Mouse (Mus musculus) erythroblast, adult 5-6 weeks (primary cell): ENCODE data around the gene Tsen34. TPM values are rescaled to one million over a fixed set of nuclear protein-coding genes. Genes with fewer than 3 reads are reported as not detected.
A peak's percentile ranks its signal among the peaks of the same experiment; 100 is the strongest.
"Not testable (repeated sequence)": the region's sequence is repeated elsewhere in the genome, so short reads cannot be mapped to it uniquely, and the experiment has no call there.

Experiments
- ATAC-seq: replicated peaks from 2 replicates; pipeline ENCODE4 v1.8.0; 2016; ENCODE audit warnings: moderate number of reproducible peaks, mild to moderate bottlenecking, moderate TSS enrichment, inconsistent platforms; ENCODE audit not compliant: poor library complexity, low FRiP score, severe bottlenecking
- total RNA-seq, 2 experiments: library from RNA; stranded (forward) in 1 of 2; stranded (reverse) in 1 of 2; fragments of 150-400 nt in 1 of 2; fragments of 200-764, 138-1000 nt in 1 of 2; gene quantifications; 2 replicates each; pipeline versions ENCODE4 v1.2.3 to v1.2.4; 2015 to 2017; ENCODE audit warnings: low replicate concordance in 2 of 2

Gene Tsen34
- total RNA-seq, 2 experiments from 2014 or later: 1.2 to 3.2 TPM

DNA sequence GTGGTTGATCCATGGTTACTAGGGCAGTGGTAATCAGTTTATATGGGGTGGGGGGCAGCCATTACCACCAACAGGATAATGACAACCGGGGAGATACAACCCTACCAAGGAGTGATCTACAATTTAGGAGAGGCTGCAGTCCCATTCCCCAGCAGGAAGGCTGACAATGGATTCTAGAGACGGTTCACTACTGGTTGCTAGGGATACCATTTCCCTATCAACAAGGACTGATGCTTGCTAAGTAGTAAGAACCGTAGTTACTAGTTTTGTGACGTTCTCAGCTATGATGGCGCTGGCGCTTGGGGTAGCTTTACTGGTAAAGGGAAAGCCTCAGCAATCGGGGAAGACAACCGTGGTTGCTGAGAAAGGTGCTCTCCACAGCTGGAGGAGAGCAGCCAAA lies 8.0 kb upstream of the Tsen34 start:
- ATAC-seq: no peak

- no peak for ATAC-seq
Measured at GRCm38 (mm10) chr7:3685400-3686187, 7.1 kb upstream of the Tsen34 start.

GRCm38 (mm10) chr7:3691919-3692318 lies 744 bp upstream of the Tsen34 start:
- ATAC-seq: no peak

DNA sequence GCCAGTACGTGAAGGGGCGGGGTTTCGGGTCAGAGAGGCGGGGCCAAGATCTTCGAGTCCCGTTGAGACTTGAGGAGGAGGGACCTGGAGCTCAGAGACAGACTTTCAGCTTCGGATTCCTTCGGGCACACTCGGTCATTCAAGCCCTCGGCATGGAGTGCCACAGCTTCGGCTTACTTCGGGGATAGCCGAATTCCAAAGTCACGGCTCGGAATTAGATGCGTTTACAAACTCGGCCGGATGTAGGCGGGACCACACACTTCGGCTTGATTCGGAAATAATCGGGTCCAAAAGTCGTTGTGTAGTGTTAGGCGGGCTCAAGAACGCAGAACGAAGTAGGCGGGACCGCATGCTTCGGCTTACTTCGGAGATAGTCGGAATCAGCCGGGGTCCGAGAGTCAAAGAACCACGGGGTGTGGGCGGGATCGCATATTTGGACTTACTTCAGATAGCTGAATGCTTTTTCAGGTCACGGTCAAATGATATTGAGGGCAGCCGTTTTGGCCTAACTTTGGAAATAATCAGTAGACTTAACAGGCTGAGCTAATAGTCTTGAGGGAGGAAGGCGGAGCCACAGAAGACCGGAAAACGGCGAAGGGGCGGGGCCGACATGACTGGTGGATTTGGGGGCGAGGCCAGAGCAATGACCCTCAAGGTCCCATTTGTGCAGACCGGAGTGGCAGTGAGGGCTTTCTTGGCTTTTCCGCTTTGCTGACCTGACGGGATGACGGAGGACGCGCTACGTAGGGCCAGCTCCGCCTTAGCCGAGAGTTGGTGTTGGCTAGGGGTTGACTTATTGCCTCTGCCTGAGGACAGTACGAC lies 535 bp downstream of the Tsen34 start, which contains the start of gene Mboat7:
TSS of gene Mboat7 (minus strand) at position 537 of the 822 bp plus-strand sequence.
- peak; percentile 90 for ATAC-seq

DNA sequence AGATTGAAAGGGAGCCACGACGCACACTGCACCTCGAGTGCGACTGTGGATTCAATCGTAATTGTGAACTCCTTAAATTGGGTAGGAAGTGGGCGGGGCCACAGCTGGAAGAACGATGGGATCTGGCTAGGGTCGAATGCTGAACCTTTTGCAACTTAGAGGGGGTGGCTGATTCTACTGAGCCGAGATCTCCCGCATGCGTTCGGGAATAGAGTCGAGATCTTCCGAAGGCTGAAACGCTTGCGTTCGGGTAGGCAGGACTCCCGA lies 1.1 kb downstream of the Tsen34 start:
- ATAC-seq: no peak

DNA sequence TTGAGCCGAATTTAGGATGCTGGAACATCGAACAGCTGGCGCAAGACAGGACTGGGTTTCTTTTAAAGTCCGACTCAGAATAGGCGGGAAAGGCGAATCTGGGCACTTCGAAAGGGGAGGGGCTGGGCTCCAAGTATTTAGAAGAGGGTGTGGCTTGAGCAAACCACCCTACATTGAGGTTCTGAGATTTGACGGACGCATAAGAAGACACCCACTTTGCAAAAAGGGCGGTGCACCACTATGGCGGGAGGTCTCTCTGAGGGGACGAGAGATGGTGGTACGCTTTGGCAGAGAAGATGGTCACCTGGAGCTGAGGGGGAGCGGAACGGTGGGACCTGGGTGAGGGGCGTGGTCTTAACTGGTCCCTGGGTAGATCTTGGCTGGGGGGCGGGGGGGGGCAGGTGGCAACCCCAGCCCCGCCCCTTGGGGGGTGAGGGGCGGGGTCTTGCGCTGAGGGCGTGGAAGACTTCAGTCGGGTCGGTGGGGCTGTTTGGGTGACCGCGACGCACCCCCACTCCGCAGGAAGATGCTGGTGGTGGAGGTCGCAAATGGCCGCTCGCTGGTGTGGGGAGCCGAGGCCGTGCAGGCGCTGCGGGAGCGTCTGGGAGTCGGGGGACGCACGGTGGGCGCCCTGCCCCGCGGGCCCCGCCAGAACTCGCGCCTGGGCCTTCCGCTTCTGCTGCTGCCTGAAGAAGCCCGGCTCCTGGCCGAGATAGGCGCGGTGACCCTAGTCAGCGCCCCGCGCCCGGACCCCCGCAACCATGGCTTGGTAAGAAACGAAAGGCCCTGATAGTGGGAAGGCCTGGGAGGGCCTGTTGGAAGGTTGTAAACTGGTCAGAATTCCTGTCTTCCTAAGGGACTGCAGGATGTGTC lies 1.6 kb downstream of the Tsen34 start:
- no peak for ATAC-seq

- ATAC-seq: not testable (repeated sequence)
Measured at GRCm38 (mm10) chr7:3694949-3695305, 2.3 kb downstream of the Tsen34 start.

DNA sequence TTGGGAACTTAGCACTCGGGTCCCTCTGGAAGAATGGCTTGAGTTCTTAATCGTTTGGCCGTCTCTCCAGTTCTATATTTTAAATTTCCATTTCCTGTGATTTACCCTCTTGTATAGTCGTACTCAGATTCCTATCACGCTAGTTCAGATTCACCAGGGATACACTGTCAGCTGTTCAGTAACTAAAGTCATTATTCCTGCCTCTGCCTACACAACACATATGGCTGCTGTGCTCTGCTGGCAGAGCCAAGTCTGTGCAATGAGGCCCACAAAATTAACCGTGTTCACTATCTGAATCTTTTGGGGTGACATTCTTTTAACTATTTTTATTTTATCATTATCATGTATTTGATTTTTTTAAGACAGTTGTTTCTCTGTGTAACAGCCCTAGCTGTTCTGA lies 5.8 kb downstream of the Tsen34 start:
- ATAC-seq: no peak

GRCm38 (mm10) chr7:3703148-3703878 lies 10.7 kb downstream of the Tsen34 start:
- ATAC-seq: peak; percentile 17

DNA sequence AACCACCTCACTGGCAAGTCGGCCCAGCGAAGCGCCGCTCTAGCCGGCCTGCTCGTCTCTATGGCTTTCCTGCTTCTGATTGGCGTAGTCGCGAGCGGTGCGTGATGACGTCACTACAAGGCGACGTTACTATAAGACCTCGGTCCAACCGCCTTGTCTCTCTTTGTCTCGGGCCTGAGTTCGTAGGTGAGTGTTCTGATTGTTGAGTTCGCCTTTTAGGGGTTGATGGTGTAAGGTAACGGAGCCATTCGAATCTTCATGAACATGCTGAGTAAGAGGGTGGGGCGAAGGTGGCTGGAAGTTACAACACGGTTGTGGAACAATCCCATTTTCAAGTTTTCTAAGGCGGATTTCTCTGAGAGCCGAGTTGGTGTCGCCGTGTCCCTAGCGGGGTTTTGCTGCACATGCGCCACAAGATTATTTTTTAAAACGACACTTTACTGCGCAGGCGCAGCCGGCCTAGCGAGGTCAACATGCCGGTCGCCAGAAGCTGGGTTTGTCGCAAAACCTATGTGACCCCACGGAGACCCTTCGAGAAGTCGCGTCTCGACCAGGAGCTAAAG lies 11.3 kb downstream of the Tsen34 start, which contains the start of gene Rps9:
TSS of gene Rps9 (plus strand) at position 115 of the 563 bp plus-strand sequence.
- peak; percentile 96 for ATAC-seq

GRCm38 (mm10) chr7:3704475-3704874 lies 11.8 kb downstream of the Tsen34 start:
- peak; percentile 67 for ATAC-seq

DNA sequence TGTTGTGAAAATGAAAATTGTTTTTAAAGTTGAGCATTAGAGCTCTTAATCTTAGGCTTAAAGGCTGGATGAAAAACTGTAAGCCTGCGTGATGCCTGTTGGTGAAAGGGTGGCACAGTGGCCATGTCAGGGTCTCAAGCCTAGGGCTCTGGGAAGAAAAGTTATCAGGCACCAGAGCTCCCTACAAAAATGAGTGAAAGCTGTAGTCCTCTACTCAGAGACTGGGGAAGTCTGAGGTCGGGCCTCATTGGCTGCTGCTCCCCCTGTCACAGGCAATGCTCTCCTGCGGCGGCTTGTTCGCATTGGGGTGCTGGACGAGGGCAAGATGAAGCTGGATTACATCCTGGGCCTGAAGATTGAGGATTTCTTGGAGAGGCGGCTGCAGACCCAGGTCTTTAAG lies 12.8 kb downstream of the Tsen34 start:
- ATAC-seq: not testable (repeated sequence)

GRCm38 (mm10) chr7:3705911-3706310 lies 13.2 kb downstream of the Tsen34 start:
- ATAC-seq: no peak

GRCm38 (mm10) chr7:3706343-3706934 lies 13.8 kb downstream of the Tsen34 start:
- ATAC-seq: no peak

DNA sequence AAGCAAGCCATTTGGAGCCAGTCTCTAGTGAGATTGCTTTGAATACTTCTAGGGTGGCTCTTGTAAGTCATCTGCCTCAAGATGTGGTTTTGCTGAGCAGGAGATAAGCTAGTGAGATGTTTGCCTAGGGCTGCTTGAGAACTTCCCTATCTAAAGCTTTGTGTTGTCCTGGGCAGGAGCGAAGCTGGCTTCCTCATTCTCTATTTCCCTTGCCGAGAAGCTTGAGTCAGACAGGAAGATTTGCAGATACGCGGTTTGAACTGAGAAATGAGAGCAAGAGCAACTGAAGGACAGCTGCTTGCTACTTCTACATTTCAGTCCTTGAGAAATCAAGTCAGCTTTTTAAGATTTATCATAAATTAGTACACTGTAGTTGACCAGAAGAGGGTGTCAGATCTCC lies 14.4 kb downstream of the Tsen34 start:
- no peak for ATAC-seq

DNA sequence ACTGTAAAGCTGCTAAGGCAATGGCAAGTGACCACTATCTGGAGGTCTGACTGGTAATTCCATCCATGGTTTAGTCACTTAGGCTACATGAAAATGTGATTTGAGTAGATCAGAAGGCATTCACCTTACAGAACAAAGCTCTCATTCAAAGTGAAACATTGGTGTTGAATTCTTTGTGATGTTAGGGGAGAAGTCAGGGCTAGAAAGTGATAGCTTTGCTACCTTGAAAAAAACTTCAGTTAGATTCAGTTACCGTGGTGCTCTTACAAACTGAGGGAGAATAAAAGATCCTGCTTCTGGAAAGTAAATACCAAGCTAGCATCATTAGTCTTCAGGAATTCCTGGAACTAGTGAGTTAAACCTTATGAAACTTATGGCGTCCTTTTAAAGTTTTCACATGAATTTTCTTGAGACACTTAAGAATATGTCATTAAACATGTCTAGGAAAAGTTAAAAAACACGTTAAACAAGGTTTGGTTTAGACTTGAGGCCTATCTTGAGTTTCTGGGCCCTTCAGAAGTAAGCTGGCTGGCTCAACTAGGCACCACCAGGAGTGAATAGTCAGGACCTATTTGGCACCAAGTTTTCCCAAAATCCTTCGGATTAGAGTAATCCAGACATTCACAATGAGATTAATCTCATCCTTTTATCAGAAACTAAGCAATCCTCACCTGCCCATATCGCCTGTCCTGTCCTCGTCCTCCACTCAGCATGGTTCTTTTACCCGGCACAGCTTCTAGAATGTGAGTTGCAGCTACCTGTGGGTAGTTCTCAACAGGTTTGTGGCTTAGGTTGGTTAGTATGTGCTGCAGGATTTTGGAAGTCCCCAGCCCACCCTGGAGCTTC lies 15.1 kb downstream of the Tsen34 start:
- no peak for ATAC-seq

GRCm38 (mm10) chr7:3708447-3708980 lies 15.9 kb downstream of the Tsen34 start:
- not testable (repeated sequence) for ATAC-seq

GRCm38 (mm10) chr7:3709000-3709399 lies 16.3 kb downstream of the Tsen34 start:
- ATAC-seq: no peak
